Mouse (Mus musculus) liver, embryonic 16.5 days (tissue): ENCODE results near the gene 2900026A02Rik. TPM values are rescaled to one million over a fixed set of nuclear protein-coding genes. Genes with fewer than 3 reads are reported as not detected.

ENCODE experiments used
- ATAC-seq: fragments of 200-750 bp; cut with Nextera tagmentation; 2 replicates; pipeline ENCODE4 v1.8.0; 2017; ENCODE audit warnings: low read depth, mild to moderate bottlenecking, moderate number of reproducible peaks, moderate library complexity
- H3K27ac ChIP-seq: fragments of 300-500 bp; sonication (generic); 2 replicates; pipeline ENCODE4 v1.5.1; 2014; ENCODE audit warnings: mild to moderate bottlenecking, low read length
- H3K27me3 ChIP-seq: fragments of 300-500 bp; sonication (generic); 2 replicates; pipeline ENCODE4 v1.6.1; 2014; ENCODE audit warnings: low read depth, low read length, mixed read lengths; ENCODE audit not compliant: control insufficient read depth, insufficient read depth
- H3K36me3 ChIP-seq: fragments of 300-500 bp; sonication (generic); 2 replicates; pipeline ENCODE4 v1.6.1; 2014; ENCODE audit warnings: mild to moderate bottlenecking; ENCODE audit not compliant: control insufficient read depth, insufficient read depth
- H3K4me1 ChIP-seq: fragments of 300-500 bp; sonication (generic); 2 replicates; pipeline ENCODE4 v1.6.1; 2014; ENCODE audit warnings: low read depth, low read length, mixed read lengths; ENCODE audit not compliant: control insufficient read depth
- H3K4me2 ChIP-seq: fragments of 300-500 bp; sonication (generic); 2 replicates; pipeline ENCODE4 v1.6.1; 2014; ENCODE audit warnings: low read depth, low read length, mixed read lengths
- H3K4me3 ChIP-seq: fragments of 300-500 bp; sonication (generic); 2 replicates; pipeline ENCODE4 v1.5.1; 2014; ENCODE audit warnings: low read depth, mild to moderate bottlenecking, low read length
- H3K9ac ChIP-seq: fragments of 300-500 bp; sonication (generic); 2 replicates; pipeline ENCODE4 v1.6.1; 2014; ENCODE audit warnings: low read depth, low read length
- H3K9me3 ChIP-seq: fragments of 300-500 bp; sonication (generic); replicated peaks from 2 replicates; pipeline ENCODE4 v1.6.1; 2016; ENCODE audit warnings: low read length; ENCODE audit not compliant: control insufficient read depth
- WGBS: fragments of 180-500 bp; shearing (Covaris S2); extraction: QIAGEN DNeasy Blood & Tissue Kit; methylation state at CpG from one replicate; pipeline ENCODE4 v1.1.7; 2014; ENCODE audit not compliant: insufficient replicate concordance; 5-methylcytosine and 5-hydroxymethylcytosine counted together
- polyA plus RNA-seq: library from polyadenylated mRNA; unstranded; fragments of >200 nt; fragmentation: Nextera tagmentation; extraction: Ambion mirVana; gene quantifications from 2 replicates; pipeline ENCODE4 v1.2.1, GENCODE M21; 2015

Gene 2900026A02Rik
- polyA plus RNA-seq, 1 experiment from 2014 or later = 3.4 TPM

DNA sequence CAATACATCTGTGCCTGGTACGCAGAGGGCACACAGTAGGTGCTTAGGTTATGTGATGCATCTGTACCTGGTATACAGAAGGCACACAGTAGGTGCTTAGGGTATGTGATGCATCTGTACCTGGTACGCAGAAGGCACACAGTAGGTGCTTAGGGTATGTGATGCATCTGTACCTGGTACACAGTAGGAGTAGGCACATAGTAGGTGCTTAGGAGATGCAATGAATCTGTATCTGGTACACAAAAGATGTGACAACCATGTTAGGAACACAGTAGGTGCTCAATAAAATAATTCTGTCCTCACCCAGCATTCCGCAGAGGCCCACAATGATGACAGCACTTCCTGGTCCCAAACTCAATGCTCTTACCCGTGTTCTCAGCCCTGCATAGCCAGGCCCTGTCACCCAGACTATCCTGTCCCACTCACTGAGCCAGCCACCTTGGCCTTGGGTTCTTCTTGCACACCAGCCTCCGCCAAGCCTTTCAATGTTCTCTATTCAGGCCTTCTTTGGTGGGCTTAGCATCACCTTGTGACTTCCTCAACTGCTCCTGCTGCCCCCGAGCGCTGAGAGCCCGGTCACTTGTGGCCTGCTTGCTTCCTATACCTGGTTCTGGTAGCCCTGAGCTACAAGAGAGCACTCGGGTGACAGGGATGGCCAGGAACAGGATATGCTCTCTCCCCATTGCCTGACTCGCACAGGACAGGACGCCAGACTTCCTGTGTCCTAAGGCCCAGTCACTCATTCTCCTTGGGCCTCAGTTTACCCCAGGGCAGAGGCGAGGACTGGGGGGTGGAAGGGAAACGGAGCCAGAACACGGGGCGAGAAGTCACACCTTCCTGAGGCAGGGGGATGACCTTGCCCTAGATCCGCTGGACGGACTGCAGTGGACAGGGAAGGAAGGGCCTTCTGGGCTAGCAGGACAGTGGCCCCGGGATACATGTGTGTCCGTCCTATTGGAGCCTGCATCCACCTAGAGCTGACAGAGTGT, 87.0 kb downstream of the 2900026A02Rik start:
- Histone ChIP-seq H3K27me3 (peaks cover 13% of the 10 kb centered on the region), H3K36me3 (no peaks in the 10 kb centered on the region), H3K9ac (no peak overlapping the region), H3K9me3 (no peaks in the 10 kb centered on the region), H3K4me1 (peaks cover 19% of the 10 kb centered on the region), H3K4me3 (no peak overlapping the region), H3K4me2 (no peak overlapping the region), H3K27ac (no peak overlapping the region)
- WGBS = 70% methylated on average over 19 of the region's 19 CpGs
- no peak for ATAC-seq

DNA sequence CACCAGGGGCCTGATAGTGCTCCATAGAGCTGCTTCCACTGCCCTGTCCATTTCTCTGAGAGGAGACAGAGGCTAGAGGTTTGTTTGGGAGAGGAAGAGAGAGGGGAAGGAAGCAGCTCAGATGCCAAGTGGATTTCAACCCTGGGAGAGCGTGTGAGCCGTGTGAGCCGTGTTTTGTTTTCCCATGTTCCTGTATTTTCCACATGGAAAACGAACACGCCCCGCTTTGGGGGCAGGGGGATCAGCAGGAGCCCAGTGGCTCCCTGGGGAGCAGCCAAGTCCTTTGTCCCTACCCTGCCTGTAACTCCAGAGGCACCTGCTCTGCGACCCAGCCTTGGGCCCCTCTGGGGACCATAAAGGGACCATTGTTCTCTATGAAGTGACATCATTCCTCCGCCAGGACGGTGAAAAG, 88.0 kb downstream of the 2900026A02Rik start:
- Histone ChIP-seq H3K4me2 (no peak overlapping the region), H3K36me3 (no peaks in the 10 kb centered on the region), H3K4me3 (no peak overlapping the region), H3K9ac (no peak overlapping the region), H3K4me1 (peaks cover 18% of the 10 kb centered on the region), H3K9me3 (no peaks in the 10 kb centered on the region), H3K27ac (peak overlapping the region; percentile 2), H3K27me3 (peaks cover 9% of the 10 kb centered on the region)
- 56% methylated on average over 9 of the region's 9 CpGs for WGBS
- 0 out of 2 replicates have a peak, but pooled peaks have one; percentile 8 for ATAC-seq

DNA sequence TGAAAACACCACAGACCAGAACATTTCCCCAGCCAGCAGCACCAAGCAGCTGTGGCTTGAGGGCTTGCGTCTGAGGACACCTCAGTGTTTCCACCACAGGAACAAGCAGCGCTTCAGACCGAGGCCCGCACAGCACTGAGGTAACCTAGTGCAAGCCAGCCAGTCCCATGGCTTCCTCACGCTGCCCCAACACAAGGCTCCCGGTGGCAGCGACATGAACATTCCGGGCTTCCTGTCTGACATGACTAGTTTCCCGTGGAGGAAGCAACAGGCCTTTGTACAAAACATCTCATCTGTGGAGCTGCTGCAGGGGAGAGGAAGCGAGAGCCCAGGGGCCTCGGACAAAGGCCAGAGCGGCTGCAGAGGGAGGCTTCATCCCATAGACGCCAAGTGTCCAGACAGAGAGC, 88.4 kb downstream of the 2900026A02Rik start:
- Histone ChIP-seq H3K4me2 (no peak overlapping the region), H3K9ac (no peak overlapping the region), H3K9me3 (no peaks in the 10 kb centered on the region), H3K4me3 (no peak overlapping the region), H3K27ac (peak overlapping the region; percentile 2), H3K27me3 (peaks cover 5% of the 10 kb centered on the region), H3K4me1 (peaks cover 13% of the 10 kb centered on the region), H3K36me3 (no peaks in the 10 kb centered on the region)
- WGBS = 32% methylated on average over 13 of the region's 13 CpGs
- ATAC-seq = no peak

DNA sequence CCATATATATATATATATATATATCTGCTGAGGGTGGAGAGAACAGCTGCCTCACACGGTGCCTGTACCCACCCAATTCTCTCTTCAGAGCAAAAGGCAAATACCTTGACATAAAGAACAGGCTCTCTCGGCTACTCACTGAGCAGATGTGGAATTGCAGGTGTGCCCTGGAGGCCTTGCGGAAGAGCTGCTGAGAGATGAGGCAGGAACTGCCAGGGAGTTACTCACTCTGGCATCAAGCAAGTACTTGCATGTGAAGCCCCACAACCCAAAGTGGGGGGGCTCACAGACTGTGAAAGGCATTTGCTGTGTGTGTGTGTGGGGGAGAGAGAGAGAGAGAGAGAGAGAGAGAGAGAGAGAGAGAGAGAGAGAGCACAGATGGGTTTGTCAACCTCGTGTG, 92.6 kb downstream of the 2900026A02Rik start:
- H3K4me1 ChIP-seq = no peaks in the 10 kb centered on the region; the same call in 1 of the 2 replicates
- 49% methylated on average over 4 of the region's 4 CpGs for WGBS
- H3K27ac ChIP-seq = no peak overlapping the region
- H3K4me3 ChIP-seq = no peak overlapping the region
- H3K27me3 ChIP-seq = no peaks in the 10 kb centered on the region
- no peak overlapping the region for H3K4me2 ChIP-seq
- H3K9ac ChIP-seq = no peak overlapping the region
- no peaks in the 10 kb centered on the region for H3K9me3 ChIP-seq
- no peaks in the 10 kb centered on the region for H3K36me3 ChIP-seq
- ATAC-seq = no peak

DNA sequence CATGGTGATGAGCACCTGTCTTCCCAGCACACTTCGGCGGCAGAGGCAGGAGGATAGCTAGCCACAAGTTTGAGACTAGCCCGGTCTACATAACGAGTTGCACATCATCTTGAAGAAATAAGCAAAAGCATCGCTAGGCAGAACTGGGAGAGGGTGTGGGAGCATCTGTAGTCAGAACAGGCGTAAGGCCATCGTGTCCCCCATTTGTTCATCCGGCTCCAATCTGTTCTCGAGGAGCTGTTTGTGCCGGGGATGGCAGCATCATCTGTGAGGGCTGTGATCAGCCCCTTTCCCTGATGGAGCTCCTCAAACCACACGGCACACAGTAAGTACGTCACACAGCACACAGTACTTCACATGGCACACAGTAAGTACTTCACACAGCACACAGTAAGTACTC, 94.6 kb downstream of the 2900026A02Rik start:
- no peaks in the 10 kb centered on the region for H3K9me3 ChIP-seq
- H3K27ac ChIP-seq = no peak overlapping the region
- WGBS = 76% methylated on average over 12 of the region's 12 CpGs
- H3K4me3 ChIP-seq = no peak overlapping the region
- H3K4me2 ChIP-seq = no peak overlapping the region
- peaks cover 4% of the 10 kb centered on the region; the same call in 1 of the 2 replicates for H3K4me1 ChIP-seq
- H3K27me3 ChIP-seq = no peaks in the 10 kb centered on the region
- no peak for ATAC-seq
- no peaks in the 10 kb centered on the region for H3K36me3 ChIP-seq
- H3K9ac ChIP-seq = no peak overlapping the region

DNA sequence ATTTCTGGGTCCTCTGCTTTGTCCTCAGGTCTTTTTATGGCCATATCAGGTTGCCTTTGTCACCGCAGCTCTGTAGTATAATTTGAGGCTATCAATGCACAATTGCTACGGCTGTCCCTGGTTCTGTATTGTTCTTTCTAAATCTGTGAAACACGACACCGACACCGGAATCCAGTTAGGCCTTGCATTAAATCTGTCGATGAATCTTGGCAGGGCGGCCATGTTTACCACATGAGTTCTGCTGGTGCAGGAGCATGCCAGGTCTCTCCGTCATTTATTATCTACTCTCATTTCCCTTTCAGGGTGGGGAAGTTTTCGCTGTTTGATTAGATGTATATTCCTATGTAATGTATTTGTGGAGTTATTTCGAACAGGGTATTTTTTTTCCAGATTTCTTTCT, 97.3 kb downstream of the 2900026A02Rik start:
- Histone ChIP-seq H3K9ac (no peak overlapping the region), H3K4me3 (no peak overlapping the region), H3K27me3 (no peaks in the 10 kb centered on the region), H3K36me3 (no peaks in the 10 kb centered on the region), H3K9me3 (no peaks in the 10 kb centered on the region), H3K4me2 (no peak overlapping the region), H3K27ac (no peak overlapping the region), H3K4me1 (peaks cover 23% of the 10 kb centered on the region)
- WGBS = 66% methylated on average over 10 of the region's 10 CpGs
- no peak for ATAC-seq

DNA sequence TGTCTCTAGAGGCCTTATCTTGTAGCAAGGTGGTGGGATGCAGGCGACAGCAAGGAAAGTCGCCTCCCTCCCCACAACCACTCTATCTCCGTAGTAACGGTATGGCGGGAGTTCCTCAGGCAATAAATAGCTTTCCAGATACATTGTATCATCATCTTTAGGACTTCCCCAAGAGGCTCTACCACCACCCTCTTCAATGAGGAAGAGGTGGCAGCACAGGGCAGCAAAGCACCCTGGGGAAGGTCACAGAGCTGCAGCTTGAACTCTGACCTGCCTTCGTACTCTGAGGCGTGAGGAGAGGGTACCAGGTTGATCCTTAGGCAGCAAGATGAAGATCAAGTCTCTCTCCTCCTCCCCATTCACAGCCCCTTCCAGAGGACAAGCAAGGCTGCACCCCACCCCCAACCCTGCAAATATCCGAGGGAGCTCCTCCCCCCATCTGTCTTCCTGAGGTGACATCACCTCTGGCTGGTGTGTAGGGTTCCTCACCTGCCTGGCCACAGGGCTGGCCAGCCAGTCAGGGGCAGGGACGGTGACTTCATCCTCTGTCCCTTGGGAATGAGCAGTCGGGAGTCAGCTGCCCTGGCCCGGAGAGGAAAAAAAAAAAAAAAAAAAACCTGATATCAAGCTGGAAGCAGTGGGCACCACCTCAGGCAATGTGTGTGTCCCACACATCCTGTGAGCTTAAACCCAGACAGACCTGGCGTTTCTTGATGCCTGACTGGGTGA, 98.5 kb downstream of the 2900026A02Rik start:
- H3K36me3 ChIP-seq = no peaks in the 10 kb centered on the region
- no peaks in the 10 kb centered on the region for H3K27me3 ChIP-seq
- no peaks in the 10 kb centered on the region for H3K9me3 ChIP-seq
- H3K9ac ChIP-seq = no peak overlapping the region
- H3K27ac ChIP-seq = no peak overlapping the region
- ATAC-seq = peak; percentile 62
- H3K4me2 ChIP-seq = no peak overlapping the region
- H3K4me3 ChIP-seq = no peak overlapping the region
- peaks cover 27% of the 10 kb centered on the region for H3K4me1 ChIP-seq
- 22% methylated on average over 12 of the region's 12 CpGs for WGBS

DNA sequence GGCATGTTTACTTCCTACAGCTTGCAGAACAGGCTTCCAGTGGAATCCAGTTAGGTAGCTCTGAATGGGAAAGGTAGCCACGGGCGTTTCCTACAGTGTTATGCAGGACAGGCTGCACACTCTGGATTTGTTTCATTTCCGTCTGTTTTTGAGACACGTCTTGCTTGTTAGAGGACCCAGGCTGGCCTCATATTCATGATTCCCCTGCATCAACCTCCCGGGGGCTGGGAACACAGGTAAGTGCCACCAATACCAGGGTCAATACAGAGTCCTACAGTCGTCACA, 99.5 kb downstream of the 2900026A02Rik start:
- Histone ChIP-seq H3K9me3 (no peaks in the 10 kb centered on the region), H3K27me3 (no peaks in the 10 kb centered on the region), H3K4me3 (no peak overlapping the region), H3K9ac (no peak overlapping the region), H3K36me3 (no peaks in the 10 kb centered on the region), H3K27ac (no peak overlapping the region), H3K4me1 (peaks cover 27% of the 10 kb centered on the region), H3K4me2 (no peak overlapping the region)
- 63% methylated on average over 6 of the region's 6 CpGs for WGBS
- no peak for ATAC-seq
